Mouse (Mus musculus): ENCODE measurements around the gene Ccdc190. TPM values are rescaled to one million over a fixed set of nuclear protein-coding genes. Genes with fewer than 3 reads are reported as not detected.

The Ccdc190 gene
- polyA plus RNA-seq, 1 experiment: not detected

DNA sequence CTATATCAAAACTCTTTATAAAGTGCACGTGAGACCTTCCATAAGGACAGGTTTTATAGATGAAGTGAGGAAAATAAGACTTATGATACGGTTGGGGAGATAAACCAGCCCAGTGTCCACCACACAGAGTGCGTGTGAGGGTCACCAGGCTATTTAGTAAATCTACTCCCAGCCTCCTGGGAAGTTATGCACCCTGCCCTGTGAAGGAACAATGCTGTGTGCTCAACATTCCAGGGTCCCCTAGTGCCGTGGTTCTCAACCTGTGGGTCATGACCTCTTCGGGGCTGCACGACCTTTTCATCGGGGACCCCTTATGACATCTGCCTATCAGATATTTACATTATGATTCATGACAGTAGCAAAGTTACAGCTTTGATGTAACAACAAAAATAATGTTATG lies 19.8 kb downstream of the Ccdc190 start:
- no peaks in the 10 kb centered on the region for H3K9me3 ChIP-seq (ENCODE audit: control insufficient read depth, low read length)
- TF ChIP-seq TAL1 (IDR thresholded peaks at IDR 0.05; ENCODE audit: low read length): no peak
- TF ChIP-seq GATA1 (IDR thresholded peaks at IDR 0.05; ENCODE audit: low read length): no peak
- no peaks in the 10 kb centered on the region for H3K27me3 ChIP-seq (ENCODE audit: control insufficient read depth)
- H3K4me3 ChIP-seq (replicated peaks): no peak overlapping the region
- H3K36me3 ChIP-seq (ENCODE audit: control insufficient read depth): peaks cover 7% of the 10 kb centered on the region
- H3K4me1 ChIP-seq (ENCODE audit: control insufficient read depth): no peaks in the 10 kb centered on the region

DNA sequence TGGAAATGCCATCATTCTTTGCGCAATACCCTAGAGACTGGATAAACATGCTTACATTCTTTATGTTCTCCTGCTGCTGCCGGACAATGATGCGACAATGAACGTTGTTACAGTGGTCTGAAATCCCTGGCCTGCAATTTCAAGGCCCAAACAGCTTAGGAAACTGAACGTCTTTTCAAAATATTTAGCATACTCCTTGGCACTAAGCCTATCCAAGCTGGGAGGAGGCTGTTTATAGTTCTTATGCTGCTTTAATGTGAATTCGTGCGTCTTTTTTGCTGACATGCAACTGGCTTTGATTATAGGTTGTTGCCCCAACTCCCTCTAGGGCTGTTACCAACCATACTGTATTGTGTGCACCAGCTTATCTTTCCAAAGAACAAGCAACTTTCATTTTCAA lies 20.4 kb downstream of the Ccdc190 start:
- Histone ChIP-seq H3K36me3 (ENCODE audit: control insufficient read depth) (peaks cover 7% of the 10 kb centered on the region), H3K4me3 (replicated peaks) (no peak overlapping the region), H3K27me3 (ENCODE audit: control insufficient read depth) (no peaks in the 10 kb centered on the region), H3K9me3 (ENCODE audit: control insufficient read depth, low read length) (no peaks in the 10 kb centered on the region), H3K4me1 (ENCODE audit: control insufficient read depth) (no peaks in the 10 kb centered on the region)
- no peak for TF ChIP-seq TAL1 (IDR thresholded peaks at IDR 0.05; ENCODE audit: low read length)
- TF ChIP-seq GATA1 (IDR thresholded peaks at IDR 0.05; ENCODE audit: low read length): no peak

DNA sequence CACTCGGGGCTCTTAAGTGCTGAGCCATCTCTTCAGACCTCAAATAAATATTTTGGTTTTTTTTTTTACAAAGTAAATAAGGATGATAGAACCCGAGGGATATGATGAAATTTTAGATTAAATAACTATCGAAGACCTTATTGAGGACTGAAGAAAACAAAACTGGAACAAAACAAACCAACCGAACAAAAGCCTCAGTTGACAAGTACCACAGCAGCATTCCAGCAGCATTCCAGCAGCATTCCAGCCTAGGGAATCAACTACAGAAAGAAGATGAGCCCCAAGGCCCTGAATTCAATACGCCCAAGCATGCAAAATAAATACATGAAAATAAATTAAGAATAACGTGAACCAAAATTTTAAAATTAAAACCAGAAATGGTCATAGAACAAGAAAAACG lies 21.5 kb downstream of the Ccdc190 start:
- Histone ChIP-seq H3K4me1 (ENCODE audit: control insufficient read depth) (no peaks in the 10 kb centered on the region), H3K27me3 (ENCODE audit: control insufficient read depth) (no peaks in the 10 kb centered on the region), H3K36me3 (ENCODE audit: control insufficient read depth) (peaks cover 15% of the 10 kb centered on the region), H3K4me3 (replicated peaks) (no peak overlapping the region), H3K9me3 (ENCODE audit: control insufficient read depth, low read length) (no peaks in the 10 kb centered on the region)
- TF ChIP-seq TAL1 (IDR thresholded peaks at IDR 0.05; ENCODE audit: low read length): no peak
- TF ChIP-seq GATA1 (IDR thresholded peaks at IDR 0.05; ENCODE audit: low read length): no peak

DNA sequence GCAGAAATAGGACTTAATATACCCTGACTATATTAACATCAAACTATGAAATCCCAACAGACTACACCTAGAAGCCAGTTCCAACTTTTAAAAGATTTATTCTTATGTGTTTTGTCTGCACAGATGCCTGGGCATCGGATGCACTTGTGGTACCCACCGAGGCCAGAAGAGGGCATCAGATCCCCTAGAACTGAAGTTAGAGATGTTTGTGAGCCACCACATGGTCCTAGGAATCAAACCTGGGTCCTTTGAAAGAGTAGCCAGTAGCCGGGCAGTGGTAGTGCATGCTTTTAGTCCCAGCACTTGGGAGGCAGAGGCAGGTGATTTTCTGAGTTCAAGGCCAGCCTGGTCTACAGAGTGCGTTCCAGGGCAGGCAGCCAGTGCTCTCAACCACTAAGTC lies 22.2 kb downstream of the Ccdc190 start:
- no peaks in the 10 kb centered on the region for H3K9me3 ChIP-seq (ENCODE audit: control insufficient read depth, low read length)
- H3K27me3 ChIP-seq (ENCODE audit: control insufficient read depth): no peaks in the 10 kb centered on the region
- peaks cover 17% of the 10 kb centered on the region for H3K36me3 ChIP-seq (ENCODE audit: control insufficient read depth)
- no peaks in the 10 kb centered on the region for H3K4me1 ChIP-seq (ENCODE audit: control insufficient read depth)
- TF ChIP-seq GATA1 (IDR thresholded peaks at IDR 0.05; ENCODE audit: low read length) (no peak), TAL1 (IDR thresholded peaks at IDR 0.05; ENCODE audit: low read length) (no peak)
- H3K4me3 ChIP-seq (replicated peaks): no peak overlapping the region

GRCm38 (mm10) chr1:169951561-169951960 lies 23.1 kb downstream of the Ccdc190 start:
- peaks cover 20% of the 10 kb centered on the region for H3K36me3 ChIP-seq (ENCODE audit: control insufficient read depth)

DNA sequence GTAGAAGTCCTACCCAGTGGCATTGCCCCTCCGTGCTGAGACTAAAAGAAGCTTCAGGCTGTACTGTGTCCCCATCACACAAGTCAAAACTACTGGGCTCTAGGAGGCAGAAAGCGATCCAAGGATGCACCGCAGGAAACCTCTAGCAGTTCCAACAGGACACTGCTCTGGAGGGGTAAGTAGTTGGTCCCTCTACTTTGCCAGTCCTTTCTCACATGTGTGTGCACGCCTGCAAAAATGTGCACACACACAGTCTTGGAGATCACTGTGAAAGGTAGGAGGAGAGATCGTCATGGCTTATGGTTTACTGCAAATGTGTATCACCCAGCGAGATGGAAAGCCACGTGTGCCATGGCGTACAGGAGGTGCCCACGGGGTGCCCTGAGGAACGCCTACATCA lies 24.2 kb downstream of the Ccdc190 start:
- no peaks in the 10 kb centered on the region for H3K9me3 ChIP-seq (ENCODE audit: control insufficient read depth, low read length)
- H3K27me3 ChIP-seq (ENCODE audit: control insufficient read depth): no peaks in the 10 kb centered on the region
- no peak overlapping the region for H3K4me3 ChIP-seq (replicated peaks)
- TF ChIP-seq GATA1 (IDR thresholded peaks at IDR 0.05; ENCODE audit: low read length): no peak
- TF ChIP-seq TAL1 (IDR thresholded peaks at IDR 0.05; ENCODE audit: low read length): no peak
- H3K4me1 ChIP-seq (ENCODE audit: control insufficient read depth): no peaks in the 10 kb centered on the region
- peaks cover 20% of the 10 kb centered on the region for H3K36me3 ChIP-seq (ENCODE audit: control insufficient read depth)

More at GRCm38 (mm10) chr1:169951561-169951960, 23.1 kb downstream of the Ccdc190 start:
- H3K4me1 ChIP-seq (ENCODE audit: control insufficient read depth): no peaks in the 10 kb centered on the region
- no peak for TF ChIP-seq TAL1 (IDR thresholded peaks at IDR 0.05; ENCODE audit: low read length)
- no peak for TF ChIP-seq GATA1 (IDR thresholded peaks at IDR 0.05; ENCODE audit: low read length)
- no peak overlapping the region for H3K4me3 ChIP-seq (replicated peaks)
- no peaks in the 10 kb centered on the region for H3K9me3 ChIP-seq (ENCODE audit: control insufficient read depth, low read length)
- no peaks in the 10 kb centered on the region for H3K27me3 ChIP-seq (ENCODE audit: control insufficient read depth)

- H3K36me3 ChIP-seq (ENCODE audit: control insufficient read depth): peaks cover 22% of the 10 kb centered on the region
- no peaks in the 10 kb centered on the region for H3K27me3 ChIP-seq (ENCODE audit: control insufficient read depth)
- H3K9me3 ChIP-seq (ENCODE audit: control insufficient read depth, low read length): no peaks in the 10 kb centered on the region
- no peaks in the 10 kb centered on the region for H3K4me1 ChIP-seq (ENCODE audit: control insufficient read depth)
- TF ChIP-seq TAL1 (IDR thresholded peaks at IDR 0.05; ENCODE audit: low read length) (no peak), GATA1 (IDR thresholded peaks at IDR 0.05; ENCODE audit: low read length) (no peak)
- H3K4me3 ChIP-seq (replicated peaks): no peak overlapping the region
Measured at GRCm38 (mm10) chr1:169953106-169953505, 24.7 kb downstream of the Ccdc190 start.

DNA sequence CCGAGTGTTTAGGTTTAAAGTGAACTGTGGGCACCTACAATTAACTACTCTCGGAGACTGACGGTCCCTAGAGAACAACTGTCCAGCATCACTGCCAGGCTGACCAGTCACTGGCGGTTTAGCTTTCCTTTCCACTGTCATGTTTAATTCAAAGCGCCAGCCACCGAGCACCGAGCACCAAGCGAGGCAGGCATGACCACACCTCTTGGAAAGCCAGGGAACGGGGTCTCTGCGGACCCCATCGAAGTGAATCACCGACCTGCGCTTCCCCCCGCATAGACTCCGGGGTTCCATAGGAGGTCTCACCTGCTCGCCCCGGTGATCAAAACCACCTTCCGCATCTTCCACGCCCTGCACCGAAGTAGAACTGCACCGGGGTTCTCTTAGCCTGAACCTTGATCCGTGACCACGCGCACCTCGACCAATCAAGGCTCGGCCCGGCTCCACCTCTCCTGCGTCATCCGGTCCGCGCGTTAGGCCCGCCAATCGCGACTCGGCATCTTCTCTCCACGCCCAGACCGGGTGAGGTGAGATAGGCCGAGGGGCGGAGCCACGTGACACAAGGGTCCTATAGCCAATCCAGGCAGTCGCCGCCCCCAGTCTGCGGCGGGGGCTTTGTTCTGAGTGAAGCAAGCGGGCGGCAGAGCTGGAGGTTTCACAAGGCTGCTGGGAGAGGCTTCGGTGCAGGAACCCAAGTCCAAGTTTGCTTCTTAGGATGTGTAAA lies 40.5 kb downstream of the Ccdc190 start, which contains the start of gene Hsd17b7:
TSS of gene Hsd17b7 (minus strand) at position 450 of the 724 bp plus-strand sequence.
- H3K9me3 ChIP-seq (ENCODE audit: control insufficient read depth, low read length): no peaks in the 10 kb centered on the region
- H3K4me3 ChIP-seq (replicated peaks): peak within 1 kb of the TSS; percentile 72
- peaks cover 14% of the 10 kb centered on the region for H3K4me1 ChIP-seq (ENCODE audit: control insufficient read depth)
- peaks cover 15% of the 10 kb centered on the region for H3K36me3 ChIP-seq (ENCODE audit: control insufficient read depth)
- H3K27me3 ChIP-seq (ENCODE audit: control insufficient read depth): no peaks in the 10 kb centered on the region
- TF ChIP-seq TAL1 (IDR thresholded peaks at IDR 0.05; ENCODE audit: low read length) (peak; percentile 40; the same call in 2 of the 3 replicates), GATA1 (IDR thresholded peaks at IDR 0.05; ENCODE audit: low read length) (no peak; the same call in 1 of the 2 replicates)

- peaks cover 14% of the 10 kb centered on the region for H3K36me3 ChIP-seq (ENCODE audit: control insufficient read depth)
- H3K9me3 ChIP-seq (ENCODE audit: control insufficient read depth, low read length): no peaks in the 10 kb centered on the region
- H3K4me1 ChIP-seq (ENCODE audit: control insufficient read depth): peaks cover 14% of the 10 kb centered on the region
- no peaks in the 10 kb centered on the region for H3K27me3 ChIP-seq (ENCODE audit: control insufficient read depth)
- TF ChIP-seq TAL1 (IDR thresholded peaks at IDR 0.05; ENCODE audit: low read length) (no peak), GATA1 (IDR thresholded peaks at IDR 0.05; ENCODE audit: low read length) (no peak)
- H3K4me3 ChIP-seq (replicated peaks): peak overlapping the region; percentile 72
Measured at GRCm38 (mm10) chr1:169969516-169969886, 41.1 kb downstream of the Ccdc190 start.

All from erythroblast, embryonic 14.5 days (primary cell).